ENCODE assay signal across 10 mouse cellular contexts in the genomic region with DNA sequence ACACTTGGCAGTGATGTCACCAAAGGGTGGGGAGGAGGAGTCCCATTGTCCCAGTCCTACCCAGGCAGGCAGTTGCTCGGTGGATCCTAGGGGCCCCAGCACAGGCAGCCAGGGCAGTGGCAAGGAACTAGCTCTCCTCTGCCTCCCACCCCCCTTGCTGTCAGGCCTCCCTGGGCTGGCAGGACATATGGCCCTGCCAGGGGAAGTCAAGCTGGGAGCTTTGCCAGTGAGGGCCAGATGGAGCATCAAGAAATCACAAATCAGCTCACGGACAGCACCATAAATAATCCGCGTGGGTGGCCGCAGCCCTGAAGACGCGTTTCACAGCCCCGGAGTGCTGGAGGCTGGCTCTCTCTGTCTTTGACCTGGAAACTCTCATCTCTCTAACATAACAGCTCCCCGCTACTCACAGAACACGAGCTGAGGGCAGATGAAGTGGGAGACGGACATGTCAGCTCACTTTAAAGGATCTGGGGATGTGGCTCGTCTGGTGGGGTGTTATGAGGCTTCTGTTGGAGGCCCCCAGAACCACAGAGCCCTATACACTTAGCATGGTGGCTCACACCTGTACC. TPM values are rescaled to one million over a fixed set of nuclear protein-coding genes. Genes with fewer than 3 reads are reported as not detected.
DNase-seq lines count a peak whose midpoint lies in the region; ATAC-seq and TF ChIP-seq lines count a peak whose summit lies in the region.
"Had no signal": no experiment of that assay in that cellular context is flagged by ENCODE, and none has a peak within 500 bp of the region (broad histone marks: within the 10 kb centered on the region; RNA-seq: fewer than 3 reads in every experiment).

No protein-coding gene starts in this region.

- no peak for TF ChIP-seq CTCF in kidney, postnatal 0 days (IDR thresholded peaks at IDR 0.05; ENCODE audit: low read depth)

- WGBS in kidney, postnatal 0 days, result 2% methylated on average over 12 of the region's 12 CpGs
- 41% methylated on average over 12 of the region's 12 CpGs for WGBS in midbrain, embryonic 12.5 days

- no peak overlapping the region for H3K27ac ChIP-seq in kidney, postnatal 0 days
- peak overlapping the region; percentile 75 for H3K27ac ChIP-seq in midbrain, embryonic 12.5 days (replicated peaks)

- H3K4me2 ChIP-seq in kidney, postnatal 0 days (ENCODE audit: low read length), result no peak overlapping the region
- no peak overlapping the region for H3K4me2 ChIP-seq in midbrain, embryonic 12.5 days (replicated peaks)

- no peaks in the 10 kb centered on the region for H3K36me3 ChIP-seq in kidney, postnatal 0 days (ENCODE audit: insufficient read depth, low read length)
- no peaks in the 10 kb centered on the region for H3K36me3 ChIP-seq in midbrain, embryonic 12.5 days

- no peaks in the 10 kb centered on the region for H3K4me1 ChIP-seq in kidney, postnatal 0 days (replicated peaks; ENCODE audit: insufficient read depth, low read length)
- H3K4me1 ChIP-seq in midbrain, embryonic 12.5 days, result peaks cover 11% of the 10 kb centered on the region

- peak; percentile 71 for ATAC-seq in kidney, postnatal 0 days (replicated peaks; ENCODE audit: low FRiP score, low read depth)
- ATAC-seq in midbrain, embryonic 12.5 days (ENCODE audit: low FRiP score, low read depth), result peak; percentile 71; the same call in 1 of the 2 replicates
- ATAC-seq: Patski had no signal

- peak; percentile 86 for DNase-seq in kidney, postnatal 0 days (ENCODE audit: low spot score)
- no peak for DNase-seq in kidney, adult 18-20 months
- DNase-seq in cerebellum, postnatal 10 days, result peak; percentile 98
- peak; percentile 75 to 84 for DNase-seq in frontal cortex, postnatal 10 days (ENCODE audit: low spot score in 2 of 2)
- DNase-seq in layer of hippocampus, adult 9-10 months (ENCODE audit: low spot score), result peak; percentile 79
- peak; percentile 88 for DNase-seq in telencephalon, adult 2 months (ENCODE audit: low read depth, low spot score)
- no peak for DNase-seq in c-Kit-positive CD71-positive TER-119-positive erythroid progenitor cells, embryonic 14.5 days (ENCODE audit: low spot score)

- H3K4me3 ChIP-seq in kidney, postnatal 0 days (replicated peaks; ENCODE audit: low read depth, low read length), result no peak overlapping the region
- H3K4me3 ChIP-seq in midbrain, embryonic 12.5 days, result no peak overlapping the region

- no peak overlapping the region for H3K9ac ChIP-seq in kidney, postnatal 0 days (ENCODE audit: low read depth, low read length)
- H3K9ac ChIP-seq in midbrain, embryonic 12.5 days (replicated peaks), result no peak overlapping the region

- no peaks in the 10 kb centered on the region for H3K27me3 ChIP-seq in kidney, postnatal 0 days (ENCODE audit: insufficient read depth, low read length)
- H3K27me3 ChIP-seq in midbrain, embryonic 12.5 days, result no peaks in the 10 kb centered on the region

- no peaks in the 10 kb centered on the region for H3K9me3 ChIP-seq in kidney, postnatal 0 days (replicated peaks; ENCODE audit: low read length)
- H3K9me3 ChIP-seq in midbrain, embryonic 12.5 days, result no peaks in the 10 kb centered on the region

RNA-seq across cellular contexts. Expression of a gene that starts 6.1 kb away (rescaled TPM):
- polyA plus RNA-seq in kidney, postnatal 0 days (2015; fragmentation: Nextera tagmentation; extraction: Ambion mirVana), result 1,042 and 1,140 TPM in 2 replicates
- 694 and 702 TPM in 2 replicates for polyA plus RNA-seq in midbrain, embryonic 12.5 days (2016; fragmentation: Nextera tagmentation; extraction: Ambion mirVana)

RNA-seq across cellular contexts. Expression of a gene that starts 7.6 kb away (rescaled TPM):
- not detected in 2 replicates for polyA plus RNA-seq in kidney, postnatal 0 days (2015; fragmentation: Nextera tagmentation; extraction: Ambion mirVana)
- not detected in 2 replicates for polyA plus RNA-seq in midbrain, embryonic 12.5 days (2016; fragmentation: Nextera tagmentation; extraction: Ambion mirVana)
- polyA plus RNA-seq: large intestine, adult 2 months had no signal

RNA-seq across cellular contexts. Expression of a gene that starts 12.7 kb away (rescaled TPM):
- polyA plus RNA-seq in kidney, postnatal 0 days (2015; fragmentation: Nextera tagmentation; extraction: Ambion mirVana), result 1.6 and 1.7 TPM in 2 replicates
- 6.3 and 6.7 TPM in 2 replicates for polyA plus RNA-seq in midbrain, embryonic 12.5 days (2016; fragmentation: Nextera tagmentation; extraction: Ambion mirVana)

RNA-seq across cellular contexts. Expression of a gene that starts 19.3 kb away (rescaled TPM):
- polyA plus RNA-seq in kidney, postnatal 0 days (2015; fragmentation: Nextera tagmentation; extraction: Ambion mirVana), result 69.5 and 70.2 TPM in 2 replicates
- 189 and 196 TPM in 2 replicates for polyA plus RNA-seq in midbrain, embryonic 12.5 days (2016; fragmentation: Nextera tagmentation; extraction: Ambion mirVana)

Comparison
In these comparisons a context has a peak if more than half of its experiments do, and no peak if none do; other contexts are left out.
1. DNase-seq: peak in kidney, postnatal 0 days (single experiment), cerebellum, postnatal 10 days (2 of 2), frontal cortex, postnatal 10 days (2 of 2), layer of hippocampus, adult 9-10 months (single experiment) and telencephalon, adult 2 months (single experiment); none in kidney, adult 18-20 months (single experiment) and c-Kit-positive CD71-positive TER-119-positive erythroid progenitor cells, embryonic 14.5 days (single experiment).